Mouse (Mus musculus) heart, embryonic 11.5 days (tissue): ENCODE results near the gene Jph4. TPM values are rescaled to one million over a fixed set of nuclear protein-coding genes. Genes with fewer than 3 reads are reported as not detected.

ENCODE experiments used
- ATAC-seq: fragments of 200-750 bp; cut with Nextera tagmentation; replicated peaks from 2 replicates; pipeline ENCODE4 v1.8.0; 2017; ENCODE audit warnings: moderate library complexity; ENCODE audit not compliant: insufficient number of reproducible peaks, low FRiP score, low TSS enrichment
- H3K27ac ChIP-seq: fragments of 300-500 bp; sonication (generic); 2 replicates; pipeline ENCODE4 v1.5.1; 2014; ENCODE audit warnings: mild to moderate bottlenecking, low read depth, low read length
- H3K27me3 ChIP-seq: fragments of 300-500 bp; sonication (generic); 2 replicates; pipeline ENCODE4 v1.6.1; 2014; ENCODE audit warnings: mild to moderate bottlenecking, low read length, mixed read lengths; ENCODE audit not compliant: control insufficient read depth, insufficient read depth
- H3K36me3 ChIP-seq: fragments of 300-500 bp; sonication (generic); 2 replicates; pipeline ENCODE4 v1.6.1; 2014; ENCODE audit warnings: mild to moderate bottlenecking, low read length, moderate library complexity, mixed read lengths; ENCODE audit not compliant: control insufficient read depth, insufficient read depth
- H3K4me1 ChIP-seq: fragments of 300-500 bp; sonication (generic); 2 replicates; pipeline ENCODE4 v1.6.1; 2014; ENCODE audit warnings: low read length; ENCODE audit not compliant: control insufficient read depth, insufficient read depth
- H3K4me2 ChIP-seq: fragments of 300-500 bp; sonication (generic); 2 replicates; pipeline ENCODE4 v1.6.1; 2014; ENCODE audit warnings: mild to moderate bottlenecking, moderate library complexity
- H3K4me3 ChIP-seq: fragments of 300-500 bp; sonication (generic); 2 replicates; pipeline ENCODE4 v1.5.1; 2014; ENCODE audit warnings: low read depth, low read length
- H3K9ac ChIP-seq: fragments of 300-500 bp; sonication (generic); 2 replicates; pipeline ENCODE4 v1.6.1; 2014; ENCODE audit warnings: mild to moderate bottlenecking, low read depth, low read length, moderate library complexity
- H3K9me3 ChIP-seq: fragments of 300-500 bp; sonication (generic); replicated peaks from 2 replicates; pipeline ENCODE4 v1.6.1; 2016; ENCODE audit warnings: low read length; ENCODE audit not compliant: control insufficient read depth
- WGBS: fragments of 180-500 bp; shearing (Covaris S2); extraction: QIAGEN DNeasy Blood & Tissue Kit; methylation state at CpG from one replicate; pipeline ENCODE4 v1.1.7; 2014; ENCODE audit not compliant: insufficient replicate concordance; 5-methylcytosine and 5-hydroxymethylcytosine counted together
- polyA plus RNA-seq: library from polyadenylated mRNA; unstranded; fragments of >200 nt; fragmentation: Nextera tagmentation; extraction: Ambion mirVana; gene quantifications from 2 replicates; pipeline ENCODE4 v1.2.1, GENCODE M21; 2014

Gene Jph4
- polyA plus RNA-seq, 1 experiment from 2014 or later: 0.31 TPM

DNA sequence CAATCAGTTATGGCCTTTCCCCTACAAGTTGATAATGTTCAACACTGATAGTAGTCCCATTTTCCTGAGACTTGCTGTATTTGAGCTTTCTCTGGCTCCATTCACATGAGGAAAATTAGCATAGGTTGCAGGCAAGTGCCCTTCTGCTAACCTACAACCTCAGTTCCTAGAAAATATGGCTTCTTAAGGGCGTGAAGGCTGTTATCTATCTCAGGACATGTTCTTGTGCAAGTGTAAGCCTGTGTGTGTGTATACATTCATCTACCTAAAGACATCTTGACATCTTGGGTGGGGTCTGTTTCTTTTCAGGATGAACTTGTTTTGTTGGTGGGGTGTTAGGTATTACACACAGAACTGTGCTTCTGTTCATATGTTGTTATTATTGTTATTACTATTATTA is 57.7 kb downstream of the Jph4 start:
- no peak for ATAC-seq
- Histone ChIP-seq H3K36me3 (no peaks in the 10 kb centered on the region), H3K4me2 (no peak overlapping the region), H3K9me3 (no peaks in the 10 kb centered on the region), H3K27ac (no peak overlapping the region), H3K9ac (no peak overlapping the region), H3K27me3 (peaks cover 8% of the 10 kb centered on the region; the same call in 1 of the 2 replicates), H3K4me1 (peaks cover 14% of the 10 kb centered on the region), H3K4me3 (no peak overlapping the region)
- WGBS: 67% methylated on average over 1 of the region's 1 CpGs

Other genes starting within 250 kb of the Jph4 start
- 6.5 and 6.7 TPM in 2 replicates for gene Homez, start 246.0 kb downstream of the Jph4 start, polyA plus RNA-seq
- 0.94 and 1.8 TPM in 2 replicates for gene Ppp1r3e, start 239.4 kb downstream of the Jph4 start, polyA plus RNA-seq
- 3.3 TPM in 2 replicates for gene Bcl2l2, start 233.6 kb downstream of the Jph4 start, polyA plus RNA-seq
- gene Gm20521, start 233.5 kb downstream of the Jph4 start, polyA plus RNA-seq: 0.31 TPM in 1 of 2 replicates, not detected in the other
- gene Pabpn1, start 224.4 kb downstream of the Jph4 start, polyA plus RNA-seq: 89.5 and 99.0 TPM in 2 replicates
- 26.0 and 28.7 TPM in 2 replicates for gene Slc22a17, start 203.8 kb downstream of the Jph4 start, polyA plus RNA-seq
- gene Efs, start 190.8 kb downstream of the Jph4 start, polyA plus RNA-seq: 11.0 and 12.7 TPM in 2 replicates
- not detected in 2 replicates for gene Il25, start 184.2 kb downstream of the Jph4 start, polyA plus RNA-seq
- 0.49 and 0.90 TPM in 2 replicates for gene Cmtm5, start 180.7 kb downstream of the Jph4 start, polyA plus RNA-seq
- gene Myh6, start 150.0 kb downstream of the Jph4 start, polyA plus RNA-seq: 2,306 and 2,903 TPM in 2 replicates
- gene Gm17428, start 140.0 kb downstream of the Jph4 start, polyA plus RNA-seq: not detected in 2 replicates
- 3,446 and 4,122 TPM in 2 replicates for gene Myh7, start 122.3 kb downstream of the Jph4 start, polyA plus RNA-seq
- 60.3 and 62.1 TPM in 2 replicates for gene Ngdn, start 101.5 kb downstream of the Jph4 start, polyA plus RNA-seq
- 2.9 and 3.1 TPM in 2 replicates for gene Zfhx2, start 24.6 kb downstream of the Jph4 start, polyA plus RNA-seq
- gene Thtpa, start 22.2 kb downstream of the Jph4 start, polyA plus RNA-seq: 12.4 and 15.1 TPM in 2 replicates
- gene Ap1g2, start 10.3 kb downstream of the Jph4 start, polyA plus RNA-seq: 9.1 and 11.4 TPM in 2 replicates
- not detected in 2 replicates for gene Dhrs2, start 105.1 kb upstream of the Jph4 start, polyA plus RNA-seq